Mouse (Mus musculus) kidney, adult 11 months (tissue): ENCODE results near the gene Simc1.

ENCODE experiments used
- DNase-seq: peaks from one replicate; pipeline ENCODE4 v3.0.0; 2022

Simc1 gene

GRCm38 (mm10) chr13:54556176-54556575, 52.6 kb downstream of the Simc1 start:
- no peak for DNase-seq

GRCm38 (mm10) chr13:54556796-54557195, 53.2 kb downstream of the Simc1 start:
- DNase-seq = peak; percentile 77

- peak; percentile 84 for DNase-seq
Observed at GRCm38 (mm10) chr13:54557652-54558051, 54.1 kb downstream of the Simc1 start.

GRCm38 (mm10) chr13:54559656-54560055, 56.1 kb downstream of the Simc1 start:
- DNase-seq = no peak

GRCm38 (mm10) chr13:54560608-54561007, 57.0 kb downstream of the Simc1 start:
- DNase-seq = no peak

GRCm38 (mm10) chr13:54562562-54562961, 59.0 kb downstream of the Simc1 start:
- peak; percentile 98 for DNase-seq

- DNase-seq = no peak
Observed at GRCm38 (mm10) chr13:54564232-54565200, 60.9 kb downstream of the Simc1 start.

- DNase-seq = peak; percentile 93
Observed at GRCm38 (mm10) chr13:54565201-54565581, 61.6 kb downstream of the Simc1 start, which contains the start of gene 4833439L19Rik. 4833439L19Rik (minus strand) TSS chr13:54565435.

- DNase-seq = peak; percentile 88
Observed at GRCm38 (mm10) chr13:54565594-54566345, 62.2 kb downstream of the Simc1 start.

GRCm38 (mm10) chr13:54568380-54568779, 64.8 kb downstream of the Simc1 start:
- peak; percentile 44 for DNase-seq

GRCm38 (mm10) chr13:54569282-54569681, 65.7 kb downstream of the Simc1 start:
- no peak for DNase-seq

- DNase-seq = no peak
Observed at GRCm38 (mm10) chr13:54570736-54571135, 67.2 kb downstream of the Simc1 start.

- no peak for DNase-seq
Observed at GRCm38 (mm10) chr13:54571637-54572036, 68.1 kb downstream of the Simc1 start.

GRCm38 (mm10) chr13:54572621-54573020, 69.0 kb downstream of the Simc1 start:
- DNase-seq = no peak

- peak; percentile 78 for DNase-seq
Observed at GRCm38 (mm10) chr13:54574854-54575481, 71.4 kb downstream of the Simc1 start, which contains the start of gene Arl10. Arl10 (plus strand) TSS chr13:54575015.

- no peak for DNase-seq
Observed at GRCm38 (mm10) chr13:54575489-54575888, 71.9 kb downstream of the Simc1 start.

GRCm38 (mm10) chr13:54577652-54578507, 74.3 kb downstream of the Simc1 start:
- no peak for DNase-seq

- peak; percentile 34 for DNase-seq
Observed at GRCm38 (mm10) chr13:54581385-54581784, 77.8 kb downstream of the Simc1 start.

- no peak for DNase-seq
Observed at GRCm38 (mm10) chr13:54582126-54582525, 78.5 kb downstream of the Simc1 start.

GRCm38 (mm10) chr13:54582860-54583259, 79.3 kb downstream of the Simc1 start:
- DNase-seq = peak; percentile 56

- no peak for DNase-seq
Observed at GRCm38 (mm10) chr13:54585831-54586230, 82.3 kb downstream of the Simc1 start.

GRCm38 (mm10) chr13:54589414-54589995, 85.9 kb downstream of the Simc1 start:
- DNase-seq = no peak
